Mouse (Mus musculus): ENCODE results near the gene Slc9a9.

Slc9a9 gene

DNA sequence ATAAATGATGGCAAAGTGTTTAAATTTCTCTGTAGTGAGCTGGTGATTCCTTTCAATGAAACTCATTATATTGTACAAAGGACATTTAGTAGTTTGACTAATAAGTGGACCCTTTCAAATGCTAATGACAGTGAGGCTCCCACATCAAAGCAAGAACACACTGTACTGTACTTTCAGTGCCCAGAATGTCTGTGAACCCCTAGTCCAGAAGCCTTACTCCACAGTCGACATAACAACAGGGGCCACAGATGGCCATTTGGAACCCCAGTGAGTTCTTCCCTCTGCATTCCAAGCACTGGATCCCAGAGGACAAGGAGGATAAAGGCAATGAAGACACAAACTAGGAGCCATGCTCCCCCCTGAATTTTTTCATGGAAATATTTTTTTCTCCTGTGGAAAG lies 299.4 kb downstream of the Slc9a9 start:
- no peak for DNase-seq

DNA sequence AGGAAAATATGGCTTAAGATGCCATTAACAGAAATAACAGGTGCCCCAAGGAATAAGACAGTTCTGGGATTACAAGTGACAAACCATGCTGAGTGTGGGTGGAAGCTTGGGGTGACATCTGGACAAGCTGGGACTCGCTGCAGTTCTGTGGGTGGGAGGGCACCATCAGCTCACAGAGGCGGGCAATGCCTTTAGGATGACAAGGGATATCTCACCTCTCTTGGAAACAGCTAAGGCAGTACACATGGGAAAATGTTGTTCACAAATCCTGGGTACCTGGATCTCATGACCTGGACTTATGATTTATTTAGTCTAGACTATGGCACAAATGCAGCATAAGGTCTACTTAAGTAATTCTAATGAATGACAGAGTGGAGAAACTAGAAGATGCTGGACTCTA lies 302.3 kb downstream of the Slc9a9 start:
- DNase-seq: no peak

DNA sequence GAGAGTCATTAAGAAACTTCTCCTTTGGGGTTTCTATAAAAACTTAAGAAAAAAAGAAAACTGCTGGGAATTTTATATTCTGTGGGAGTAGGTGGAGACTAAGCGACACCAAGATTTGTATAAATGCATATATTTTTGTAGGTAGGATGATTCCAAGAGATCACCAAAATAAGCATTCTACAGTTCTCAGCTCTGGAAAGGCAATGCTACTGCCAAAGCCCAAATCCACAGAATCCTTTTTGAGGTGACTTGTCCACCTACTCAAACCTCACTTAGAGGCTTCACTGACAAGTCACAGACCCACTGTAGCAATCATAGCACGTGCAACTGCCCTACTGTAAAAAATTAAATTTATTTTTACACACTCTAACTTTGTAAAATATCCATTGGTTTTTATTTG lies 303.0 kb downstream of the Slc9a9 start:
- DNase-seq: no peak

DNA sequence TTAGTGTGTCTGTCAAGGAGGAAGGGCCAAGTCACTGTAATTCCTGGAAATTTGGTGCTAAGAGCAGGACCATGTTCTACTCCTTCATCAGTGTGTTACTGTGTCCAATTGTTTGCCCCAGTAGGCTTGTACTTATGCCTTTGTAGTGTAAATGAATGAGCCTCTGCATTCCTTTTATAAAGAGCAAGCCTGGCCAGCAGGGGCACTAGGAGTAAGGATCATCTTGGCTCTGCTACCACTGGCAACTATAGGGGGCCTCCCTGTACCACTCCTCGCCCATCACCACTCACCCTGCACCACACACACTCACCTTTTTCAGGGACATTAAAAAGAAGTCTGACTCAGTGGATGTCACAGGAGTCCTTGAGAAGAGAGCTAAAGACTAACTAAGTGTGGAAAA lies 306.5 kb downstream of the Slc9a9 start:
- no peak for DNase-seq

DNA sequence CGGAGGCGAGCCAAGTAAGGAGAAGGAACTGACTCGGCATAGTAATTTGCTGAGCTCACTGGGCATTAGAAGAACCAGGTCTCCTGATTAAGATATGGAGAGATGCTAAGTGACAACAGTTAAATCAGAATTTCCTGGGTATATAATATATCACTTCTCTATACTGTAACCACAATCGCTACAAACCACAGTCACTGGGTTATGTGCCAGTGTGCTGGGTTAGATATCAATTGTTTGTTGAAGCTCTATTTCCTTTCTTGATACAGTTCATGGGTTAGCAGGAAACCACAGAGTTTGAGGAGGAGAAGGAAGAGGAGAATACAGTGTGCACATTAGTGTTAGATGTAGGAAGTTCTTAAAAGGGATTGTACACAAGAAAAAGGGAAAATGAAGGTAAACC lies 323.9 kb downstream of the Slc9a9 start:
- DNase-seq: no peak

DNA sequence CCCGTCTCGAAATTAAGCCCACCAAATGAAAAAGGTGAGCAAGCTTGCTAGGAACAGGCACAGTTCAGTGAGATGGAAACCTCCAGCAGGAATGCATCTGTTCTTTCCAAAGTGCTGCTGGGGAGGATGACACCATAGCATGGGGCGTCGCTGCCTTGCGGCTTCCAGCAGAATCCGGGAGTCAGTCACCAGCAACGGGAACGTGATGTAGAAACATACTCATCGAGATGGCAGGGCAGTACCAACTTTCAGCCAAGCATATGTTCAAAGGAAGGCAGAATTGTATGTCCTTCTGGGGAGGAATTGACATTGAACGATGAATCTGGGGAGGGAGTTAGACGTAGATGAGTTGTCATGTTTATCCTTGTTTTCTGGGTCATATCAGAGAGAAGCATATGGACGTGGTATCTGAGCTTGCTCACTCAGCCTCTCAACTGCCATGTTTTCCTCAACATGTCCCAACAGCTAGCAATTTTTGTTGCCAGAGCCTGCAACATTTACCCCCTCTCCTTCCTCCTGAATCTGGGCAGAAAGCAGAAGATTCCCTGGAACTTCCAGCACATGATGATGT lies 350.5 kb downstream of the Slc9a9 start:
- no peak for DNase-seq

DNA sequence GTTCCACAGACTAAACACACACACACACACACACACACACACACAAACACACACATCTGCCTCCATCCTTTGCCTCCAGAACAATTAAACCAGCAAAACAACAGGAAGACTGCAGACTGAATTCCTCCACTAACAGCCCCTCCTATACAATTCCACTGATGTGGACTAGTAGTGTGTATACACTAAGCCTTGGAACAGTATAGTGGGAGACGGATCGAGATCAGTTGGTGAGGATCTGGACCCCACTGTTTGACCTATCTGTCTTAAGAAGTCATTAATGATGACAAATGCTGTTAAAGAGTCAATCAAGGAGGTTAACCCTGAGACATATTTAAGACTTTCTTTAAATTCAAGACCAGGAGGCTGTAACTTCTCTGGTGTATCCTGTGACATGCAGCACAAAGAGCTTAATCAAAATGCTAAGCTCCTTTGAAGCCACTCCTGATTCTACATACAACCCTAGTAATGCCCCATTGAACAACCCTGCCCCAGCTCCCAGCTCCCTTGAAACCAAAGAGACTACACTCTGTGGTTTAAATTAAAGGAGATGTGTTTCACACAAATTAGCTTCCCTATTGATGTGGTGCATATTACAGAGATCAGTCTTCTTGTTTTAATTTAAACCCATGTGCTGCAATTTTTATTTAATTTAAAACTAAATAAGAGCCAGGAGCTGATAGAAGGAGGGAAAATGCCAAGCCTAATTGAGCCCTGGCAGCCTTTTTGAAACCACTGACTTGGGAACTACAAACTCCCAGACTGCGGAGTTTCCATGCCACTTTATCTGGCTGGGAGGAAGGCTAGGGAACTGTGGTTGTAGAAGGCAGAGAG lies 364.6 kb downstream of the Slc9a9 start:
- no peak for DNase-seq

DNA sequence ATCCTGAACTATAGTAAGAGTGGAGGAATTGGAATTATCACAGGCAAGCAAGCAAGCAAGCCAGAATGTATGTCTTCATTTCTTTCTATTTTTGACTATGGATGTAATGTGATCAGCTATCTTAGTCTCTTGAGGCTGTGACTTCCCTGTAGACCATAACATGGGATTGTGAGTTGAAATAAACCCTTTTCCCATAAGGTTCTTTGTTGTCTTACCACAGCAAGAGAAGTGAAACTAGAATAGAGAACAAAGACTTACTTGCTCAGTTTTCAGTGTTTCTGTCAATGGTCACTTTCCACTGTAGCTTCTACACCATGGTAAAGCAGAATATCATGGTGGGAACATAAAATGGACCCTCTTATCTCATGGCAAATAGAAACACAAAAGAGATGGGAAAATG lies 366.5 kb downstream of the Slc9a9 start:
- no peak for DNase-seq

DNA sequence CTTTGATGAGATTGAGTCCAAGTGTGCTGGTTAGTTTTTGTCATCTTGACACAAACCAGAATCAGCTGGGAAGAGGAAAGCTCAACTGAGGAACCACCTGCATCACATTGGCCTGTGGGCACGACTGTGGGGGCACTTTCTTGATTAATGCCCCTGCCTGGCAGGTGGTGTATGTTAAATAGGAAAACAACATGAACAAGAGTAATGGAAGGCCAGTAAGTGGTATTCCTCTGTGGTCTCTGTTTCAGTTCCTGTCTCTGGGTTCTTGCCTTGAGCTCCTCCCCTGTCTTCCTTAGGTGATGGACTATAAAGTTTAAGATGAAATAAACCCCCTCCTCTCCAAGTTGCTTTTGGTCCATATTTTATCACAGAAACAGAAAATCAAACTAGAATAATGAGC lies 372.7 kb downstream of the Slc9a9 start:
- no peak for DNase-seq

DNA sequence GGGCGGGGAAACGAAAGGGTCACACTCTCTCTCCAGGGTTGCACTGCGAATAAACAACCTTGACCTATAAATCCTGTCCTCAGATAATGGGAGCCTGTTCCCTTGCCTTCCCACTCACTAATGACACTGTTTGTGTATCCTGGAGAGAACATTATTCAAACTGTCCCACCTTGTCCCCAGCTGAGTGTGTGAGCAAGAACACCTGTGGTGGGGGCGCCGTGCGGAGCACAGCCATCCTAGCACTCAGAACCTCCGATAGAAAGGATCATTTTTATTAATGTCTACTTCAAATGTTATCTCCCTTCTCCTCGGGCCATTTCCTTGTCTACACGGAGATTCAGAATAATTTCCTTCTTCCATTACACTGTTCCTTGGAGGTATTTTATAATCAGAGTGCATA lies 382.5 kb downstream of the Slc9a9 start:
- no peak for DNase-seq

DNA sequence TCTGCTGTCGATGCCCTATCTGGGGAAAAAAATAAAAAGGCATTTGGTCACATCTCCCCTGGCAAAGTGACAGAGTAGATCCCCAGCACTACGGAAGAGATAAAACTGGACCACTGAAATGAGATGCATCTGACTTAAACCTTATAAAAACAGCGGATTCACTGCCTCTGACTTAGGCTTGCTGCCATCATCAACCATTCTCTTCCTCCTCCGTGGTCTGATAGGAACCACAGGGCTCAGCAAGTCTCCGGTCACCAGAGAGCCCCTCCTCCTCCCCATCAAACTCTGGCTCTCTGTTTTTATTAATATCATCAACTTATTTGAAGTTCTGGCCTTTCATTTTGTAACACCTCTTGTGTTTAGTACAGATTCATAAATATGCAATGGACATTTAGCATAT lies 383.5 kb downstream of the Slc9a9 start:
- no peak for DNase-seq

DNA sequence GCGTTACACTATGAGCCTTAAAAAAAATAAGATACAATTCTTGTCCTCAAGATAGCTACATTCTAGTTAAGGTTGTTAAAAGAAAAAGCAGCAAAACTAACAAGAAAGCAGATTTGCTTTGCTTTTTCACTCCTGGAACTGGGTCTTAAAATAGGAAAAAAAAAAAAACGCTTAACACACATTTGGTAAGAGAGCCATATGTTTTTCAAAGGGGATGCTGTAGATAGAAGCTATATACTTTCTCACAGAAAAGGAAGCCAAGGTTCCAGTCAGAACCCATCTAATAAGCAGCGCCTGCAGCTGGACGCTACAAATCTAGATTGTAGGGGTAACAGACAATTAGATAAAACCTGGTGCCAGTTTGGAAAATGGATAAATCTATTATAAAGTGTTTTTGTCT lies 386.1 kb downstream of the Slc9a9 start:
- no peak for DNase-seq

DNA sequence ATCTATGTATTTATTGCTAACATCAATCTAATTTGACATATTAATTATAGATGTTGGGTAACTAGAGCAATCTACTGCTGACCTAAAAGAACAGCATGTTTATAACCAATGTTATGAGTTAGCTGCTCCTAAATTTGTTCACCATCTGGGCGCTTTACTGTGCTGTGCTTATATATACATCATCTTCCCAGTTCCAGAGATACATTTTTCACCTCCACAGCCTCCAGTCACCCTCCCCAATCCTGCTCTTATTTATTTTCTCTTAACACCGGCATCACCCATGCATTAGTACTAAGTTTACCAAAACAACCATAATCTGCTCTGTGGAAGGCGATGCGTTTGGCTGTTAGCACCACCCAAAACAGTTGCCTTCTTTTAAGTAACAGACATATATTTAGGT lies 391.0 kb downstream of the Slc9a9 start:
- no peak for DNase-seq

DNA sequence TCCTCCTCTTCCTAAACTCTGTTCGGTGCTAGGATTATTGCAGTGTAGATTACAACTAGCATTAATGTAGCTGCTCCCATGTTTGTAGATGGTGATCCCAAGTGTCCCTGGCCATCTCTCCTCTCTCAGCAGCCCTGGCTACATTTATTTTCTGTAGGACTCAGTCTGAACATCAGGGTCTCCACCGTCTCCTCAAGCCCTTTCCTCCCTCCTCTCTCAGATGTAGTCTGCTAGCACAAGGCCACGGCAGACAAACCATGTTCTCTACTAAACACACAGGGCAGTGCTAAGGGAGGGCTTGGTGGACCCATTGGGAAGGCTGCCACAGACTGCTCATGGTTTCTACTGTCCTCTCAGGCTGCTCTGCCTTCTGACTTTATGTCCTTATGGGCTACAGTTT lies 397.3 kb downstream of the Slc9a9 start:
- DNase-seq: no peak

DNA sequence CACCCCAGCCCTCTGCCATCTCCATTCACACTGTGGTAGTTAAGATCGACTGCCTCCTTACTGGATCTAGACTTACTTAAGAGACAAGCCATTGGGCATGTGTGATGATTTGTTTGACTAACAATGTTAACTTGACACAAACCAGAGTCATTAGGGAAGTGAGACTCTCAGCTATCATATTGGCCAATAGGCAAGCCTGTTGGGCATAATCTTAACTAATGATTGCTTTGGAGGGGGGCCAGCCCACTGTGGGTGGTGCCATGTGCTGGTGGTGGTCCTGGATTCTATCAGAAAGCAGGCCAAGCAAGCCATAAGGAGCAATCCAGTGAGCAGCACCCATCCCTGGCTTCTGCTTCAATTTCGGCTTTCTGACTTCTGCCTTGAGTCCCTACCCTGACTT lies 398.8 kb downstream of the Slc9a9 start:
- no peak for DNase-seq

DNA sequence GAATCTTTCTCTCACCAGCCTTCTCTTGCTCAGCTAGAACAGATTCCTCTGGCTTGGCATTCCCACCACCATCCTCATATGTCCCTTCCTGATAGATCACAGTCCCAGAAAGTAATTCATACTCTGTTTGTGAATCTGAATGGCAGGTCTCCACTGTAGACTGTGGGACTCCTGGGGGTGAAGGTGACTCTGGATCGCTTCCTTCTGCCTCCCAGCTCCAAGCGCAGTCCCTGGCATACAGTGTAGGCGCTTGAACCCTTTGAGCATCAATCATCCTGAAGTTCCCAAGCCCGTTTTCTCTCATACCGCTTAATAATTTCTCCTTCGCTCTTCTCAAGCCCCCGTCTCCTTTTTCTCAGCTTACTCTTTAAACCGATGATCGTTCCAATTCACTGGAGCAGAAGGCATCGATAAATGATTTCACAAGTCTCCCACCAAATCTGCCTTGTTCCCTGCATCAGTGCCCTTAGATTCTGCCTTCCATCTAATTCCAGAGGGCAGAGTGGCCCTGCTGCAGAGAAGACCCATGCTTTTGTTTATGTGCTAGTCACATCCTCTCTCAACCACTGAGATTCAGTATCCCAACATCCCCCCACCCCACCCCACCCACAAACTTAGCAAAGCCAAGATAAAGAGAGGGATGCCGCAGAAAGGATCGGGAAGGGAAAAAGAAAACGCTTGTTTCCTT lies 401.3 kb downstream of the Slc9a9 start:
- DNase-seq: no peak

DNA sequence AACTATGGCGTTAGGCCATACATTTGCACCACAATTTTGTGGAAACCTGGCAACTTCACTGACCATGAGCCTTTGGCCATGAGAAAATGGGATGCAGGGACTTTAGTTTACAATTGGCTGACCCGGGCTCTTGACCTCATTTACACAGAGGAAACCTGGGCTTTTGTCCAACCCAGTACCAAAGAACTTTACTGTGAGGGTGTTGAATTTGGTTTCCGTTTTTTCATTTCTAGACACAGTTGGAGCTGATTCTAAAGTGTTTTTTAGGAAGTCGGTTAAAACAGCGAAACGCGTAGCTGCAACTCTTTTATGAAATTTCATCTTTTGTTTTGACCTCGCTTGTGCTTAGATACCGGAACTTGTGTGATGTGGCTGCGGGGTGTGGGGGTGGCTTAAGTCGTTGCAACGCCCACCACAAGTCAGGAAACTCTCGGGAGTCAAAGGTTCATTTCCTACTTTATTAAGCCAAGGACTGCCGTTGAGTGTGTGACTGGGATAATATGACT lies 402.8 kb downstream of the Slc9a9 start:
- DNase-seq: peak; percentile 36 to 42

DNA sequence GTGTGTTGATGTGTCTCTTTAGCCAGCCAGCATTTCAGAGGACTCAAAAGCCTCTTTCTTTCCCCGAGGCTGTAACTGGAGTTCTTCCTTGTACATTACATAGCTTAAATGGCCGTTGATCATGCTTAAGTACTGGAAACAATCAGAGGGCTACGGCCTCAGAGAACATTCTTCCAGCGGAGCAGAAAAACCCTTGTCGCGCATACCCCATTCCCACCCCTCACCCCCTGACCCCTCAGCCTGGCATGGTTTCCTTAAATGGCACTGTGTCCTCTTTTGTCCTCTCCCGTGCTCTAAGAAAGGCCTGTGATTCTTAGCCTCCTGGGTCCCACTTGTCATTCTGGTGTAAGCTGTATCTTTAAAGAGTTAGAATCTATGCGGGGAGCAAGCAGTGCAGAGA lies 404.0 kb downstream of the Slc9a9 start:
- DNase-seq: no peak

DNA sequence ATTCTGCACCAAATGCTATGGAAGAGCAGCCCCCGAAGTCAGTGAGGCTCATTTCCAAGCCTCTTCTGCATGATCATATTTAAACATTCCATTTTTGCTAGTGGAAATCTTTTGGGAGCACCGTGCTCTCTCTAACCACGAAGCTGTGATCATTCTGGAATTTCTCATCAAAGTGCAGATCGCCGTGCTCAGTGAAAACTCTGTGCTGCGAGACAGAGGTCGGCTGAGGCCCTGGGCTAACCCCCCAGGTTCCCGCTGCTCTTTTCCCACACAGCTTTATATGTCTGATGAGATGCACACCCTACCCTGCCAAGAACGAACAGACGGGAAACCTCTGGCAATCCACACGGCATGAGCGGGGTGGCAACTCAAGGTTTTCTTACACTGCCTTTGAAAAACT lies 406.1 kb downstream of the Slc9a9 start:
- DNase-seq: no peak

DNA sequence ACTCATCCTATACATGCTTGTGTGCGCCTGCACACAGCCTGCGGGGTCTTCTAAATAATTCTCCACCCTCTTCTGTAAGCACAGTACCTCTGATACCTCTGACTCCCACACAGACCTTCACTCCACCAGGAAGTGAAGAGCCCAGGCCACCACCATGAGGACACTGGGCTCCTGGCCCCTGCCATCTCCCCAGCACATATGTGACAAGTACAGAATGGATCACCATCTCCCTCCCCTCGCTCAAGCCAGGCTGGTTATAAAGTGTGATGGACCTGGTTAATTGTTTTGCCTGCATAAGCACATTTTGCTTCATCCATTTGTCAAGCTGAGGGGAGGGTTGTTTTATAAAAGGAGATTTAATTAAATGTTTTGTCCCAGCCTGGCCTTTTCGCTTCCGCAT lies 408.2 kb downstream of the Slc9a9 start:
- DNase-seq: no peak

DNA sequence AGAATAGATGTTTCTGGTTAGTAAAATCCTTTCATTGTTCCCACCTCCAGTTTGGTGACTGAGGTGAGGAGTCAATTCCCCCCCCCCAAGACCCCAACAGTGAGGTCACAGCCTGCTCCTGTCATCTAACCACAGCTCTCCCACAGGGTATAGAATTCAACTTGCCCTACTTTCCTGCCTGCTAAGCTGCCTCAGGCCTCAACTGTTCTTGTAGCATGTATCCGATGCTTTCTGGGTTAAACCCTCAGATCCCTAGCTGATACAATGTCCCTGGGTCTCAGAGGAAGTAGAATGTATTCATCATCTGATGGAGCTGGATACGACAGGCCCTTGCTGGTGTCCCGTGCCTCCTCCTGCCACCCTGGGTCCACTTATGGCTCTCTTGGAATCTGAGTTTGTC lies 408.9 kb downstream of the Slc9a9 start:
- no peak for DNase-seq

DNA sequence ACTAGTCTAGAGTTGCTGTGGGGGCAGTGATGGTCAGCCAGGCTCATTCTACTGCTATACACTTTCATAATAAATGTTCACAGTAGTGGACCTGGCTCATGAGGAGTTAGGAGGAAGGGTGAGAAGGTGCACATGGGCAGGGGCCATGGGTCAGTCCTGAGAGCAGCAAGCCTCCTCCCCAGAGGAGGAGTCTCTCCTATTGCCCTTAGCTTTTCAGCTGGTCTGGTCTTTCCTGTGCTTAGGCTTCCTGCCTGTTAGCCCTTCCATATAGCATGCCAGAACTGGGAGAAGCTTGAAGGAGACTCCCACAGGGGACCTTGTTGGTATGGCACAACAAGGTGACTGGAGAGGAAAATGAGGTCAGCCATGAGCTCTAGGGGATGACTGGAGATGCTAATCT lies 410.2 kb downstream of the Slc9a9 start:
- no peak for DNase-seq

DNA sequence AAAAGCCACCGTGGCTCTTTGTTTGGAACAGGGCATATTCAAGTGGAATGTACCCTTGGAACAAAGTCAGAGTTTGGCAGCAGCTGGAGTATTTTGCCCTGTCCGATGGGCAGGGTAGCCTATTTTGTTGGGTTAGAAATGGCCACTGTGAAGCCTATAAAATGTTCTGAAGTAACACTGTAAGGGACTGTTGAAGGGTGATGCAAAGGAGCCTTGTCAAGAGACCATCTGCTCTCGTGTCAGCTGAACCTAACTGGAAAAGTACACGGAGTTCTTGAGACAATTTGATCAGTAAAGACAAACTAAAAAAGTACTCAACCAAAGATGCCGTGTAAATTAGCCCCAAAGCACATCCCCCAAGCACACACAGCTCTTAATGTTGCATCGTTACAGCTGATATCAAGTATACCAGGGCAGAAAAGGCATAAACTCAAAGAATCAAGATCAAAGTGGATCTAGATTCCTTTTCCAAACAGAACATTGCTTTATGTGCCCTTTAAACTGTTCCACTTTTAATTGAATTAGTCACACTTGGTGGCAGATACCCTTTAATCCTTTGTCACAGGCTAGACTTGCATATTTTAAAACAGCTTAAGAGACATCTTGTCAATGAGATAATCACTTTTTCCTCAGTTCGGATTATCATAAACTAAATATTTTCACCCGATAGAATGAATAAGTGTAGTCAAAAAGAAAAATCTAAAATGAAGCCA lies 416.6 kb downstream of the Slc9a9 start:
- DNase-seq: no peak

DNA sequence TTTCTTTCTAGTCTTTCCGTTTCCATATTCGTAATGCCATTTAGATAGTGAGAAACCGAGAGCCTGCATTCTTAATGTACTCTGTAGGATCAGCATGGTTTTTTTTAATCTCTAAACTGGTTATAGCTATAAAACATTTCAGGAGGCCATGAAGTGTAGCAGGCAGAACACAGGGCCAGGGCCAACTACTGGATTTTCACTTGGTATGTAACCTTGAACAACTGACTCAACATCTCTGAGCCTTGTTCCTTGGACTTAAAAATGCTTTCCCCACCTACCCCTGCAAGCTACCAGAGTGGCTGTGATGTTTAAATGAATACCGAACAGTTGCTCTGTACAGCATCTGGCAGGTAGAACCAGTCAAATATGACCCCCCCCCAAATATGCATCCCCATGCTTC lies 418.5 kb downstream of the Slc9a9 start:
- DNase-seq: no peak
